Mouse (Mus musculus) lung, postnatal 0 days (tissue): Measurements from ENCODE around the gene Tulp4. TPM values are rescaled to one million over a fixed set of nuclear protein-coding genes. Genes with fewer than 3 reads are reported as not detected.

ENCODE experiments used
- ATAC-seq: fragments of 200-750 bp; cut with Nextera tagmentation; 2 replicates; pipeline ENCODE4 v1.8.0; 2017; ENCODE audit warnings: moderate library complexity
- DNase-seq: peaks from one replicate; pipeline ENCODE4 v3.0.0-alpha.2; 2016; ENCODE audit warnings: low spot score
- H3K27ac ChIP-seq: fragments of 300-500 bp; sonication (generic); 2 replicates; pipeline ENCODE4 v1.5.1; 2014; ENCODE audit warnings: antibody characterized with exemption, mild to moderate bottlenecking, low read length, mixed read lengths
- H3K27me3 ChIP-seq: fragments of 300-500 bp; sonication (generic); replicated peaks from 2 replicates; pipeline ENCODE4 v1.6.1; 2014; ENCODE audit warnings: low read length, mixed read lengths; ENCODE audit not compliant: insufficient read depth
- H3K36me3 ChIP-seq: fragments of 300-500 bp; sonication (generic); 2 replicates; pipeline ENCODE4 v1.6.1; 2014; ENCODE audit warnings: low read length, mixed read lengths; ENCODE audit not compliant: insufficient read depth
- H3K4me1 ChIP-seq: fragments of 300-500 bp; sonication (generic); 2 replicates; pipeline ENCODE4 v1.6.1; 2014; ENCODE audit warnings: antibody characterized with exemption, low read depth, low read length, mixed read lengths; ENCODE audit not compliant: insufficient read depth
- H3K4me2 ChIP-seq: fragments of 300-500 bp; sonication (generic); replicated peaks from 2 replicates; pipeline ENCODE4 v1.6.1; 2014; ENCODE audit warnings: low read depth, mild to moderate bottlenecking, low read length, moderate library complexity, mixed read lengths
- H3K4me3 ChIP-seq: fragments of 300-500 bp; sonication (generic); 2 replicates; pipeline ENCODE4 v1.5.1; 2014; ENCODE audit warnings: low read depth, low read length
- H3K9ac ChIP-seq: fragments of 300-500 bp; sonication (generic); replicated peaks from 2 replicates; pipeline ENCODE4 v1.6.1; 2014; ENCODE audit warnings: low read depth, mild to moderate bottlenecking
- H3K9me3 ChIP-seq: fragments of 300-500 bp; sonication (generic); 2 replicates; pipeline ENCODE4 v1.6.1; 2016; ENCODE audit warnings: low read length, mixed read lengths
- CTCF ChIP-seq: IDR thresholded peaks from 2 replicates; pipeline ENCODE4 v1.5.1; 2016; ENCODE audit warnings: antibody characterized with exemption, mild to moderate bottlenecking
- EP300 ChIP-seq: IDR thresholded peaks from 2 replicates; pipeline ENCODE4 v1.6.1; 2016; ENCODE audit warnings: antibody characterized with exemption, mild to moderate bottlenecking, control low read depth
- WGBS: fragments of 180-500 bp; shearing (Covaris S2); extraction: QIAGEN DNeasy Blood & Tissue Kit; methylation state at CpG from one replicate; pipeline ENCODE4 v1.1.7; 2014; 5-methylcytosine and 5-hydroxymethylcytosine counted together
- polyA plus RNA-seq: library from polyadenylated mRNA; unstranded; fragments of >200 nt; fragmentation: Nextera tagmentation; extraction: Ambion mirVana; gene quantifications from 2 replicates; pipeline ENCODE4 v1.2.1, GENCODE M21; 2015

Gene Tulp4
- polyA plus RNA-seq, 1 experiment from 2014 or later, result 35.4 TPM

- TF ChIP-seq CTCF (no peak), EP300 (no peak)
- ATAC-seq (no peak), DNase-seq (no peak)
- Histone ChIP-seq H3K27ac (no peak overlapping the region), H3K9me3 (no peaks in the 10 kb centered on the region), H3K4me3 (no peak overlapping the region), H3K36me3 (0 out of 2 replicates have a peak, but pooled peaks cover 6% of the 10 kb centered on the region), H3K27me3 (no peaks in the 10 kb centered on the region), H3K9ac (no peak overlapping the region), H3K4me2 (no peak overlapping the region), H3K4me1 (0 out of 2 replicates have a peak, but pooled peaks cover 4% of the 10 kb centered on the region)
- 65% methylated on average over 4 of the region's 4 CpGs for WGBS
These were observed 92.9 kb downstream of the Tulp4 start for GRCm38 (mm10) chr17:6199166-6199565.

GRCm38 (mm10) chr17:6201522-6202250 lies 95.4 kb downstream of the Tulp4 start:
- DNase-seq, result no peak
- H3K4me1 ChIP-seq, result 0 out of 2 replicates have a peak, but pooled peaks cover 4% of the 10 kb centered on the region
- no peak overlapping the region for H3K4me2 ChIP-seq
- ATAC-seq, result no peak
- no peaks in the 10 kb centered on the region for H3K27me3 ChIP-seq
- H3K9ac ChIP-seq, result no peak overlapping the region
- H3K27ac ChIP-seq, result no peak overlapping the region
- 94% methylated on average over 14 of the region's 14 CpGs for WGBS
- no peak overlapping the region for H3K4me3 ChIP-seq
- 0 out of 2 replicates have a peak, but pooled peaks cover 6% of the 10 kb centered on the region for H3K36me3 ChIP-seq
- H3K9me3 ChIP-seq, result no peaks in the 10 kb centered on the region
- no peak for TF ChIP-seq EP300
- no peak for TF ChIP-seq CTCF

GRCm38 (mm10) chr17:6202389-6203110 lies 96.3 kb downstream of the Tulp4 start:
- no peaks in the 10 kb centered on the region for H3K27me3 ChIP-seq
- H3K4me3 ChIP-seq, result no peak overlapping the region
- TF ChIP-seq CTCF, result no peak
- TF ChIP-seq EP300, result no peak
- 65% methylated on average over 14 of the region's 14 CpGs for WGBS
- H3K9ac ChIP-seq, result no peak overlapping the region
- 0 out of 2 replicates have a peak, but pooled peaks cover 4% of the 10 kb centered on the region for H3K4me1 ChIP-seq
- no peak for DNase-seq
- 0 out of 2 replicates have a peak, but pooled peaks cover 6% of the 10 kb centered on the region for H3K36me3 ChIP-seq
- H3K27ac ChIP-seq, result no peak overlapping the region
- ATAC-seq, result peak; percentile 51; the same call in 1 of the 2 replicates
- no peak overlapping the region for H3K4me2 ChIP-seq
- no peaks in the 10 kb centered on the region for H3K9me3 ChIP-seq

- Histone ChIP-seq H3K27me3 (no peaks in the 10 kb centered on the region), H3K36me3 (0 out of 2 replicates have a peak, but pooled peaks cover 6% of the 10 kb centered on the region), H3K4me1 (0 out of 2 replicates have a peak, but pooled peaks cover 4% of the 10 kb centered on the region), H3K9ac (no peak overlapping the region), H3K27ac (no peak overlapping the region), H3K4me2 (no peak overlapping the region), H3K9me3 (no peaks in the 10 kb centered on the region), H3K4me3 (no peak overlapping the region)
- ATAC-seq (no peak), DNase-seq (no peak)
- WGBS, result 69% methylated on average over 7 of the region's 7 CpGs
- TF ChIP-seq CTCF, result no peak
- no peak for TF ChIP-seq EP300
These were observed 96.9 kb downstream of the Tulp4 start for GRCm38 (mm10) chr17:6203126-6203525.

- WGBS, result 45% methylated on average over 4 of the region's 4 CpGs
- no peak overlapping the region for H3K9ac ChIP-seq
- H3K27ac ChIP-seq, result no peak overlapping the region
These were observed 97.6 kb downstream of the Tulp4 start for GRCm38 (mm10) chr17:6203795-6204194.

GRCm38 (mm10) chr17:6211721-6212120 lies 105.5 kb downstream of the Tulp4 start:
- Histone ChIP-seq H3K36me3 (peaks cover 21% of the 10 kb centered on the region; the same call in 1 of the 2 replicates), H3K9ac (no peak overlapping the region), H3K9me3 (no peaks in the 10 kb centered on the region), H3K4me2 (no peak overlapping the region), H3K27ac (no peak overlapping the region), H3K4me1 (no peaks in the 10 kb centered on the region), H3K4me3 (no peak overlapping the region), H3K27me3 (no peaks in the 10 kb centered on the region)
- ATAC-seq, result no peak
- TF ChIP-seq EP300, result no peak
- DNase-seq, result no peak
- 68% methylated on average over 1 of the region's 1 CpGs for WGBS

More at GRCm38 (mm10) chr17:6203795-6204194, 97.6 kb downstream of the Tulp4 start:
- no peaks in the 10 kb centered on the region for H3K9me3 ChIP-seq
- no peak overlapping the region for H3K4me3 ChIP-seq
- no peaks in the 10 kb centered on the region for H3K27me3 ChIP-seq
- 0 out of 2 replicates have a peak, but pooled peaks cover 4% of the 10 kb centered on the region for H3K4me1 ChIP-seq
- ATAC-seq, result peak; percentile 91
- H3K4me2 ChIP-seq, result no peak overlapping the region
- 0 out of 2 replicates have a peak, but pooled peaks cover 6% of the 10 kb centered on the region for H3K36me3 ChIP-seq
- peak; percentile 48; the same call in 1 of the 2 replicates for TF ChIP-seq EP300
- TF ChIP-seq CTCF, result peak; percentile 53
- DNase-seq, result peak; percentile 83
